In the genomic region with DNA sequence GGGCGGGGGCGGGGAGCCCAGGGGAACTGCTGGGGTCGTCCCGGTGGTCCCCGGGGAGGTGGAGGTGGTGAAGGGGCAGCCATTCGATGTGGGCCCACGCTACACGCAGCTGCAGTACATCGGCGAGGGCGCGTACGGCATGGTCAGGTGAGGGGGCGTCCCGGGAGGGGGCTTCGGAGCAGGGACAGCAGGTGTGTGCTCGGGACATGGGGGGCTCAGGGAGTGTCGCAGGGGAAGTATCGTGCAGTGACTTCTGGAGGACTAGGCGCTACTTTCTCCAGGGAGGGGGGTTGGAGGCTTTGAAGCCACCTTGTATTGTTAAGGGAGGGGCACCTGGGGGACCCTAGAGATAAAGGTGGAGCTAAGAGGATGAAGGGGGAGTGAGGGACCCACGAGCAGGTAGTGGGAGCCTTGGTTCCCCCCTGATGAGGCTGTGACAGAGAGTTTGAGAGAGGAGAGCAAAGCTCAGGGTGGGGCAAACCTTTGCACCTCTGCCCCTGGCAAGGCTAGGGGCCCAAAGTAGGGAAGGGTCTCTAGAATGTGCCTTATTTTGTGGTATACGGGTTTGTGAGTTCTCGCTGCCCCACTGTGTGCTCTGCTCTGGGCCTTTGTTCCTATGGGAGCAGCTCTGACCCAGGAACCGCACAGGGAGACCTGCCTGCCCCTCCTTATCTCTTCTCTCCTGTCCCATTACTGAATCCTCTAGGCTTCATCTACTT, we compare ENCODE assay signal across 8 mouse cellular contexts. TPM values are rescaled to one million over a fixed set of nuclear protein-coding genes. Genes with fewer than 3 reads are reported as not detected.
DNase-seq lines count a peak whose midpoint lies in the region; ATAC-seq and TF ChIP-seq lines count a peak whose summit lies in the region.

No protein-coding gene starts in this region.

- no peak for TF ChIP-seq CTCF in testis, adult 2 months (IDR thresholded peaks at IDR 0.05; ENCODE audit: control insufficient read depth, insufficient read depth, insufficient replicate concordance, low read depth, low read length)

- peak overlapping the region; percentile 93 for H3K4me2 ChIP-seq in limb, embryonic 13.5 days (replicated peaks)
- peak overlapping the region; percentile 88 for H3K4me2 ChIP-seq in stomach, embryonic 15.5 days

- peak overlapping the region; percentile 94 for H3K4me3 ChIP-seq in testis, adult 2 months (ENCODE audit: control insufficient read depth, low read depth, low read length)
- peak overlapping the region; percentile 82 for H3K4me3 ChIP-seq in limb, embryonic 13.5 days
- peak overlapping the region; percentile 85 for H3K4me3 ChIP-seq in stomach, embryonic 15.5 days (replicated peaks)

- WGBS in limb, embryonic 13.5 days: under 1% methylated on average over 21 of the region's 24 CpGs
- WGBS in stomach, embryonic 15.5 days: under 1% methylated on average over 23 of the region's 24 CpGs

- peaks cover 10% of the 10 kb centered on the region for H3K4me1 ChIP-seq in testis, adult 2 months (ENCODE audit: control insufficient read depth, insufficient read depth, low read length)
- H3K4me1 ChIP-seq in limb, embryonic 13.5 days: peaks cover 39% of the 10 kb centered on the region
- peaks cover 39% of the 10 kb centered on the region for H3K4me1 ChIP-seq in stomach, embryonic 15.5 days

- H3K36me3 ChIP-seq in testis, adult 2 months (ENCODE audit: control insufficient read depth, insufficient read depth, low read length): no peaks in the 10 kb centered on the region; the same call in 1 of the 2 replicates
- H3K36me3 ChIP-seq in limb, embryonic 13.5 days: peaks cover 24% of the 10 kb centered on the region
- peaks cover 26% of the 10 kb centered on the region for H3K36me3 ChIP-seq in stomach, embryonic 15.5 days

- H3K9me3 ChIP-seq in limb, embryonic 13.5 days: no peaks in the 10 kb centered on the region
- H3K9me3 ChIP-seq in stomach, embryonic 15.5 days: no peaks in the 10 kb centered on the region

- peak overlapping the region; percentile 87 for H3K27ac ChIP-seq in testis, adult 2 months (ENCODE audit: control insufficient read depth, insufficient read depth, low read depth, low read length)
- peak overlapping the region; percentile 69 for H3K27ac ChIP-seq in limb, embryonic 13.5 days
- peak overlapping the region; percentile 97 for H3K27ac ChIP-seq in stomach, embryonic 15.5 days

- TF ChIP-seq POLR2A in testis, adult 2 months (IDR thresholded peaks at IDR 0.05; ENCODE audit: control insufficient read depth, low read depth, low read length): no peak

- peak; percentile 46 for ATAC-seq in limb, embryonic 13.5 days (ENCODE audit: low FRiP score, low read depth)
- ATAC-seq in stomach, embryonic 15.5 days (ENCODE audit: insufficient read depth, low FRiP score, low read depth): 0 out of 2 replicates have a peak, but pooled peaks have one; percentile 11

- H3K9ac ChIP-seq in limb, embryonic 13.5 days: peak overlapping the region; percentile 85
- H3K9ac ChIP-seq in stomach, embryonic 15.5 days: peak overlapping the region; percentile 68

- no peaks in the 10 kb centered on the region for H3K27me3 ChIP-seq in testis, adult 2 months (ENCODE audit: control insufficient read depth, insufficient read depth, low read length)
- no peaks in the 10 kb centered on the region for H3K27me3 ChIP-seq in limb, embryonic 13.5 days
- no peaks in the 10 kb centered on the region for H3K27me3 ChIP-seq in stomach, embryonic 15.5 days (replicated peaks)

- peak; percentile 10 for DNase-seq in adrenal gland, postnatal 25 days
- no peak for DNase-seq in adrenal gland, postnatal 10 days
- DNase-seq in testis, postnatal 10 days (ENCODE audit: low spot score): no peak
- DNase-seq in thymus, postnatal 0 days (ENCODE audit: low spot score): no peak
- DNase-seq in kidney, adult 11 months: no peak

RNA-seq across cellular contexts. Expression of gene Mapk3, which starts 0.4 kb away (rescaled TPM):
- total RNA-seq in adrenal gland, postnatal 25 days (2021): 142 and 170 TPM in 2 replicates
- total RNA-seq in adrenal gland, postnatal 10 days (2021): 100 to 1,000 TPM; 125 to 158 TPM
- polyA plus RNA-seq in testis, adult 2 months (2012; rRNA removed): 337 and 349 TPM in 2 replicates
- polyA plus RNA-seq in limb, embryonic 13.5 days (2015; fragmentation: Nextera tagmentation; extraction: Ambion mirVana): 49.6 and 50.3 TPM in 2 replicates
- 99.9 TPM in 2 replicates for polyA plus RNA-seq in stomach, embryonic 15.5 days (2015; fragmentation: Nextera tagmentation; extraction: Ambion mirVana)
- 35.6 and 37.4 TPM in 2 replicates for polyA plus RNA-seq in thymus, postnatal 0 days (2015; fragmentation: Nextera tagmentation; extraction: Ambion mirVana)

RNA-seq across cellular contexts. Expression of gene Gdpd3, which starts 6.3 kb away (rescaled TPM):
- 6.5 and 7.5 TPM in 2 replicates for total RNA-seq in adrenal gland, postnatal 25 days (2021)
- 1 to 10 TPM; 3.4 to 8.6 TPM for total RNA-seq in adrenal gland, postnatal 10 days (2021)
- polyA plus RNA-seq in testis, adult 2 months (2012; rRNA removed): 3.5 and 3.9 TPM in 2 replicates
- 1.7 and 2.1 TPM in 2 replicates for polyA plus RNA-seq in limb, embryonic 13.5 days (2015; fragmentation: Nextera tagmentation; extraction: Ambion mirVana)
- 3.1 and 3.3 TPM in 2 replicates for polyA plus RNA-seq in stomach, embryonic 15.5 days (2015; fragmentation: Nextera tagmentation; extraction: Ambion mirVana)
- 1.6 TPM in 2 replicates for polyA plus RNA-seq in thymus, postnatal 0 days (2015; fragmentation: Nextera tagmentation; extraction: Ambion mirVana)

RNA-seq across cellular contexts. Expression of gene Ypel3, which starts 16.9 kb away (rescaled TPM):
- 122 and 181 TPM in 2 replicates for total RNA-seq in adrenal gland, postnatal 25 days (2021)
- 100 to 1,000 TPM; 140 to 147 TPM for total RNA-seq in adrenal gland, postnatal 10 days (2021)
- polyA plus RNA-seq in testis, adult 2 months (2012; rRNA removed): 74.3 and 92.1 TPM in 2 replicates
- 114 and 121 TPM in 2 replicates for polyA plus RNA-seq in limb, embryonic 13.5 days (2015; fragmentation: Nextera tagmentation; extraction: Ambion mirVana)
- 81.9 and 93.0 TPM in 2 replicates for polyA plus RNA-seq in stomach, embryonic 15.5 days (2015; fragmentation: Nextera tagmentation; extraction: Ambion mirVana)
- 153 and 180 TPM in 2 replicates for polyA plus RNA-seq in thymus, postnatal 0 days (2015; fragmentation: Nextera tagmentation; extraction: Ambion mirVana)

RNA-seq across cellular contexts. Expression of gene Tbx6, which starts 21.5 kb away (rescaled TPM):
- total RNA-seq in adrenal gland, postnatal 25 days (2021): 0.67 and 1.6 TPM in 2 replicates
- total RNA-seq in adrenal gland, postnatal 10 days (2021): 1 to 10 TPM in 1 of 2 experiments, under 1 TPM in 1; 0.60 to 1.2 TPM
- 1.1 and 1.2 TPM in 2 replicates for polyA plus RNA-seq in testis, adult 2 months (2012; rRNA removed)
- 0.53 and 0.64 TPM in 2 replicates for polyA plus RNA-seq in limb, embryonic 13.5 days (2015; fragmentation: Nextera tagmentation; extraction: Ambion mirVana)
- 0.46 and 0.66 TPM in 2 replicates for polyA plus RNA-seq in stomach, embryonic 15.5 days (2015; fragmentation: Nextera tagmentation; extraction: Ambion mirVana)
- 0.28 and 0.48 TPM in 2 replicates for polyA plus RNA-seq in thymus, postnatal 0 days (2015; fragmentation: Nextera tagmentation; extraction: Ambion mirVana)

RNA-seq across cellular contexts. Expression of gene Ppp4c, which starts 32.5 kb away (rescaled TPM):
- 91.5 and 101 TPM in 2 replicates for total RNA-seq in adrenal gland, postnatal 25 days (2021)
- total RNA-seq in adrenal gland, postnatal 10 days (2021): 100 to 1,000 TPM; 103 to 107 TPM
- polyA plus RNA-seq in testis, adult 2 months (2012; rRNA removed): 252 and 262 TPM in 2 replicates
- polyA plus RNA-seq in limb, embryonic 13.5 days (2015; fragmentation: Nextera tagmentation; extraction: Ambion mirVana): 287 and 322 TPM in 2 replicates
- 237 and 240 TPM in 2 replicates for polyA plus RNA-seq in stomach, embryonic 15.5 days (2015; fragmentation: Nextera tagmentation; extraction: Ambion mirVana)
- 306 TPM in 2 replicates for polyA plus RNA-seq in thymus, postnatal 0 days (2015; fragmentation: Nextera tagmentation; extraction: Ambion mirVana)
